Mouse (Mus musculus) cerebellum, adult 2 months (tissue): ENCODE data around the gene Cradd.

ENCODE experiments used
- CTCF ChIP-seq: fragments of 200-500 bp; IDR thresholded peaks from 2 replicates; pipeline ENCODE4 v1.5.1; 2011; ENCODE audit warnings: low read depth, mild to moderate bottlenecking, control low read depth, low read length, moderate library complexity, borderline replicate concordance; ENCODE audit not compliant: insufficient read depth
- POLR2A ChIP-seq: fragments of 200-500 bp; IDR thresholded peaks from 2 replicates; pipeline ENCODE4 v1.6.1; 2011; ENCODE audit warnings: low read length, control low read depth, borderline replicate concordance; ENCODE audit not compliant: insufficient read depth

DNA sequence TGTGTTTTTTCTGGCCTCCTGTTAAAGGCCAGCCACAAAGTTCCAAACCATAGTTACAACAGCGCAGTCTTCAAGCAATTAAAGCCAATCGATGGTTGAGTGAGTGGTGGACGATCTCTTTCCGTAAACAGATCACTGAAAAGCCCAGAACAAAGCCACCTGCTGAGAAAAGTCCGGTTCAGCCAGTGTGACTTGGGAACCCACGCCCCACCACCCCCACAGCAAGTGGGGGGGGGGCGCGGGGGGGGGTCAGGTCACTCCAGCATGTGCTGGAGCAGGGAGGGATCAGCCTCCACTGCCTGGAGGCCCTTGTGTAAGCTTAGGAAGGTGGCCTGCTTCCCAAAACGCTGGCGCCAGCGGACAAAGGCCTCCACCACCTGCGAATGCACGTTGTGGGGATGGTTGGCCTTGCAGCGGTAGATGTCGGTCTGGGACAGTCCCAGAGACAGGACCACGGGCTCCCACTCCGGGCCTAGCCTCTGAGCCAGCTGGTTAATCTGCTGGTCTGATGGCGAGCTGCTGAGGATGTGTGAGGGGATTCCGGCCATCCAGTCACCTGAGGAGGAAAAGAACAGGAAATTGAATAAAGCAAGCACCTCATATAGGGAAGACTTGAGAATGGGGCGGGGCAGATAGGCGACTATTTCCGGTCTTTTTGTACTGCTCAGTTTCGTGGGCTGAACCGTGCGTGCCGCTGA, 148.4 kb downstream of the Cradd start:
- no peak for TF ChIP-seq CTCF
- no peak for TF ChIP-seq POLR2A
